Mouse (Mus musculus) NIH3T3 (cell line): ENCODE measurements around the gene Grwd1.
A peak's percentile ranks its signal among the peaks of the same experiment; 100 is the strongest.

Source experiments
- DNase-seq: peaks from one replicate; pipeline ENCODE4 v3.0.0-alpha.2; 2012; ENCODE audit warnings: low read depth

The Grwd1 gene

GRCm38 (mm10) chr7:45798931-45799330, 31.8 kb downstream of the Grwd1 start:
- no peak for DNase-seq

- DNase-seq: no peak
These were observed 32.3 kb downstream of the Grwd1 start for GRCm38 (mm10) chr7:45798511-45798836.

DNA sequence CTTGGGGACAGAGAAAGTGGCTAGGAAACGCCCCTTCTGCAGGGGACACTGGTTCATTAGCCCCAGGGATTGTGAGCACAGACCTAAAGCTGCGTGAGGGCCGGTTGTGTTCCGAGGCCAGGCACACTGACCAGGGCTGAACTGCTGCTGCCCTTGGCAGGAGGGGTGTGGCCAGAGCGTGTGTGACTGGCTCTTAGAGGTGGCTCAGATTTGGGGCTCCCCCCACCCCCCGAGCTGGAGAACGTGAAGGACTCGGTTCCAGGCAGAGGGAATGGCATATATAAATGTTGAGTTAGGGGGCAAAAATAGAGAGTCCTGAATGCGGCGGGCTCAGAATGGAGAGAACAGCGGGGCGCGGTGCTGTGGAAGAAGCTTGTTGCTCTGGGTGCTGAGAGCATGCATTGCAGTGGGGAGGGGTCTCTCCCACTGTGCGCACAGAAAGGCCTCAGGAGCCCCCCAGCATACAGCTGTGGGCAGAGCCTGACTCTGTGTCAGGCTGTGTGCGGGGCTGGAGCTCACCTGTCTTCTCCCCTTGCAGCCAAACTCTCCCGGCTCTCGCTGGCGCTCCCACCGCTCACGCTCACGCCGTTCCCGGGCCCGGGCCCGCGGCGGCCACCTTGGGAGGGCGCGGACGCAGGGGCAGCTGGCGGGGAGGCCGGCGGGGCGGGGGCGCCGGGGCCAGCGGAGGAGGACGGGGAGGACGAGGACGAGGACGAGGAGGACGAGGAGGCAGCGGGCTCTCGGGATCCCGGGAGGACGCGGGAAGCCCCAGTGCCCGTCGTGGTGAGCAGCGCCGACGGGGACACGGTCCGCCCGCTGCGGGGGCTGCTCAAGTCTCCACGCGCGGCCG, 32.9 kb downstream of the Grwd1 start:
- DNase-seq: no peak

DNA sequence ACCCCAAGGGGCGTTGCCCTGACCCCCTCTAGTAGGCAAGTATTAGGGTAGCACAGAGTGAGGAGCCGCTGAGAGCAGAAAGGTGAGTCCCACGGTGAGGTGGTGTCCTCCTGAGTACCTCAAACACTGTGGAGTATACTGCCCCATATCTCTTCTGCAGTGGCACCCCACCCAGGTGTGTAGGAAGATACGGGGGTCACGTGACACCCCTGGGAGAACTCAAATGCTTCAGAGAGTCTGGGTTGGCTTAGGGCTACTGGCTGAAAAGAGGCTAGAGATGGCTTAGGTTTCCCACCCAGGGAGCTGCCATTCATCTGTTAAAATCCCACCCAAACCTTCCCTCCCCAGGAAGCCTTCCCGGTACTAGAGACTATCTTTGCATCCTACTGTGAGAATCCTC, 33.8 kb downstream of the Grwd1 start:
- DNase-seq: no peak

DNA sequence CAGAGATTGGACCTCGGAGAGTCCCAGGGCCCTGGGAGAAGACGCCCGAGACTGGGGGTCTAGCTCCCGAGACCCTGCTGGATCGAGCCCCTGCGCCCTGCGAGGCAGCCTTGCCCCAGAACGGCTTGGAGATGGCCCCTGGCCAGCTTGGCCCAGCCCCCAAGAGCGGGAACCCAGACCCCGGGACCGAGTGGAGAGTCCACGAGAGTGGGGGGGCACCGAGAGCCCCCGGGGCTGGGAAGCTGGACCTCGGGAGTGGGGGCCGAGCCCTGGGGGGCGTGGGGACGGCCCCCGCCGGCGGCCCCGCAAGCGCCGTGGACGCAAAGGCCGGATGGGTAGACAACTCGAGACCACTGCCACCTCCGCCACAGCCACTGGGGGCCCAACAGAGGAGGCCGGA, 35.8 kb downstream of the Grwd1 start:
- no peak for DNase-seq

DNA sequence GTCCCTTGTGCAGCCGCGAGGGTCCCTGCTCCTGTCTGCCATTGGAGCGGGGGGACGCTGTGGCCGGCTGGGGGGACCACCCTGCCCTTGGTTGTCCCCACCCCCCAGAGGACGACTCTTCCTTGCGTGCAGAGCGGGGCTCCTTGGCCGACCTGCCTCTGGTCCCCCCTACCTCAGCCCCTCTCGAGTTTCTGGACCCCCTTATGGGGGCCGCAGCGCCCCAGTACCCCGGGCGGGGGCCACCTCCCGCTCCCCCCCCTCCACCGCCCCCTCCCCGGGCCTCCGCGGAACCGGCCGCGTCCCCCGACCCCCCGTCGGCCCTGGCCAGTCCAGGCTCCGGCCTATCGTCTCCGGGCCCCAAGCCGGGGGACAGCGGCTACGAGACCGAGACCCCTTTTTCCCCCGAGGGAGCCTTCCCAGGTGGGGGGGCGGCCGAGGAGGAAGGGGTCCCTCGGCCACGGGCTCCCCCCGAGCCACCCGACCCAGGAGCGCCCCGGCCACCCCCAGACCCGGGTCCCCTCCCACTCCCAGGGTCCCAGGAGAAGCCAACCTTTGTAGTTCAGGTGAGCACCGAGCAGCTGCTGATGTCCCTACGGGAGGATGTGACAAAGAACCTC, 36.7 kb downstream of the Grwd1 start:
- no peak for DNase-seq

DNA sequence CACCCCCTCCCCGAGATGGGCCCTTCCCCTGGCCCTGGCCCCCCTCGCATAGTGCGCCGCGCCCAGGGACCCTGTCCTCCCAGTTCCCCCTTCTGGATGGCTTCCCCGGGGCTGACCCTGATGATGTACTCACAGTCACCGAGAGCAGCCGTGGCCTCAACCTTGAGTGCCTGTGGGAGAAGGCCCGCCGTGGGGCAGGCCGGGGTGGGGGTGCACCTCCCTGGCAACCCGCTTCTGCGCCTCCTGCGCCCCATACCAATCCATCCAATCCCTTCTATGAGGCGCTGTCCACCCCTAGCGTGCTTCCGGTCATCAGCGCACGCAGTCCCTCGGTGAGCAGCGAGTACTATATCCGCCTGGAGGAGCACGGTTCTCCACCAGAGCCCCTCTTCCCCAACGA, 37.5 kb downstream of the Grwd1 start:
- no peak for DNase-seq

- DNase-seq: no peak
These were observed 38.8 kb downstream of the Grwd1 start for GRCm38 (mm10) chr7:45791756-45792490.

- no peak for DNase-seq
These were observed 40.0 kb downstream of the Grwd1 start for GRCm38 (mm10) chr7:45790721-45791120.

DNA sequence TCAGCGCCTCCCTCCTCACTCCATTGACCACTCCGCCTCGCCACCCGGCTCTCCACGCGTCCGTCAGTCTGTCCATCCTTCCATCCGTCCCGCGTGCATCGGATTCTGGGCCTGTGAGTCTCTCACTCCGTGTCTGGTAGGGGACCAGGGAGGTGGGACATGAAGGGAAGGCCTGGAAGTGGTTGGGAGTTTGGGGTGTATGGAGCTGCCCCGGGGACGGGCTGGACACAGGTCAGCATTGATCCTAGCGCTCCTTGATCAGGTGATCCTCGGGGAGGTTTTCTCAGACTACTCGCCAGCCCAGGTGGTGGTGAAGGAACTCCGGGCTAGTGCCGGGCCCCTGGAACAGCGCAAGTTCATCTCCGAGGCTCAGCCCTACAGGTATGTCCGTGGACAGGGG, 43.1 kb downstream of the Grwd1 start:
- DNase-seq: no peak

DNA sequence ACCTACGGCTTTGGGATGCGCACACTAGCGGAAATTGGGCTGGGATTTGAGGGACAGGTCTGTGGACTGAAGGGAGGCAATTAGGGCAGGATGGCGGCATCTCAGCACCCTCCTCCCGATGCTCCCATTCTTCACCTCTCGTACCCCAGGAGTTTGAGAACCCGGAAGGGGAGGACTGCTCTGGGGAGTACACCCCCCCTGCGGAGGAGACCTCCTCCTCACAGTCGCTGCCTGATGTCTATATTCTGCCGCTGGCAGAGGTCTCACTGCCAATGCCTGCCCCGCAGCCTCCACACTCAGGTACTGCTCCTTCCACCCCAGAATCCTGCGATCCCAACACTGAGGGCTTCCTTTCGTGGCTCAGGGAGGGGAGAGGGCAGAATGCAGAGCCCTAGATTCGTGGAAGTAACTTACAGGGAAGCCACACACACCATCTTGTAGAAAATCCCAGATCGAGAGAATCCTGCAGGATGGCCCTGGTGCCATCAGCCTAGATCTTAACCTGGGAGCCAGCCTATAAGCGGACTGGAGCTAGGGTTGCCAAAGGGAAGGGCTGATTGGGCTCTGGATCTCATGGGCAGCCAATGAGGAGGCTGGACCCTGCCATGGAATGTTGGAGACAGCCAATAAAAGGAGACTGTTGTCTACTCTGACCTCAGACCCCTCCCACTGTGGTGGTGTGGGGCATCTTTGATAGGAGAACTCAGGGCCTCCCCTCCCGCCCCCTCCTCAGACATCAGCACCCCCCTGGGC, 43.9 kb downstream of the Grwd1 start:
- DNase-seq: no peak

GRCm38 (mm10) chr7:45786136-45786578, 44.6 kb downstream of the Grwd1 start:
- DNase-seq: no peak

GRCm38 (mm10) chr7:45785388-45786135, 45.2 kb downstream of the Grwd1 start:
- no peak for DNase-seq

DNA sequence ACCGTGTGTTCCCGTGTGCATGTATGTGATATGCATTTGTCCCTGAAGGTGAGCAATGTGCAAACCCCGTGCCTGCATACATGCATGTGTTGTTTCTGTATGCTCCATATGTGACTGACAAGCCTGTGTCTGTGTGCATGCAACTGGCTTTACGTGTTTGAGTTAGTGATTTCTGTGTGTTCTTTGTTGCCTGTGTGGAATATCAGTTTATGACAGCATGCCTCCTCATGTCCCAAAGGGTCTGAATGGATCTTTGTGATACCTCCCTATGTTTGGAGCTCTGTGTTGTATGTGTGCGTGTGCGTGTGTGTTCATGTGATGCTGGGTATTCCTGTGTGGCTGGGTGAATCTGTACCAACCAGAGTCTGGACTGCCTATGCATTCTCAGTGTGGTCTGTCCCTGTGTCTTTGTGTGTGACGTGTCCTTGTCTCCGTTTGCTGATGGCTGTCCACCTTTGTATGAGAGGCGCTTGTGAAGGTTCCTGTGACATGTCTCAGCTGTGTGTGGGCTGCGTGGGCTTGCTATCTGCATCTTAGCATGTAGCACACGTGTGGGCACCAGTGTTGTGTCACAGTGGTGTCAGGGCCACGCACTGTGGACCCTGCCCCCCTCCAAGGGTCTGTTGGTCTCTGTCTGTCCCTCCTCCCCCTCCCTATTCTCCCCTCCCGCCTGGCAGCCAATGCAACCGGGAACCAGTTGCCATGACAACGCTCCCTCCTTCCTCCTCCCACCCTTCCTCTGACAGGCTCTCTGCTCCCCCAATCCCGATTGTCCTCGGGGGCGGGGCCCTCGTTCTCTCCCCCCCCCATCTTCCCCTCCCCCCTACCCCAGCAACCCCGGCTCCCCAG, 46.0 kb downstream of the Grwd1 start, which contains the start of gene Sult2b1:
Gene Sult2b1, minus strand, starts transcription at position 146 of the 849 bp plus-strand sequence.
- no peak for DNase-seq

GRCm38 (mm10) chr7:45783511-45784091, 47.1 kb downstream of the Grwd1 start, which contains the start of gene Lmtk3:
Gene Lmtk3, plus strand, starts transcription at chr7:45783738.
- peak; percentile 29 for DNase-seq

GRCm38 (mm10) chr7:45782271-45782670, 48.5 kb downstream of the Grwd1 start:
- DNase-seq: peak; percentile 54

- peak; percentile 17 for DNase-seq
These were observed 51.6 kb downstream of the Grwd1 start for GRCm38 (mm10) chr7:45779081-45779641.

- no peak for DNase-seq
These were observed 55.5 kb downstream of the Grwd1 start for GRCm38 (mm10) chr7:45775237-45775636.
